Mouse (Mus musculus) frontal cortex, adult 2 months (tissue): ENCODE measurements around the gene Tlr3. TPM values are rescaled to one million over a fixed set of nuclear protein-coding genes. Genes with fewer than 3 reads are reported as not detected.

Source experiments
- DNase-seq, 2 experiments: peaks; one replicate each; pipeline ENCODE4 v3.0.0; 2022; ENCODE audit warnings: low spot score in 1 of 2; ENCODE audit errors: extremely low spot score in 1 of 2
- polyA plus RNA-seq: library from polyadenylated mRNA; depleted of rRNA; stranded (reverse); fragments of >200 nt; gene quantifications from 2 replicates; pipeline ENCODE4 v1.2.3, GENCODE M21; 2012; rRNA removed

Gene Tlr3
- 8.5 and 12.3 TPM in 2 replicates for polyA plus RNA-seq

- DNase-seq, result no peak
Observed at GRCm38 (mm10) chr8:45410882-45411281, at the start of gene Tlr3. TSS of gene Tlr3 (minus strand) at chr8:45411080.

GRCm38 (mm10) chr8:45457874-45458273 lies 47.0 kb upstream of the Tlr3 start:
- DNase-seq, result no peak

DNA sequence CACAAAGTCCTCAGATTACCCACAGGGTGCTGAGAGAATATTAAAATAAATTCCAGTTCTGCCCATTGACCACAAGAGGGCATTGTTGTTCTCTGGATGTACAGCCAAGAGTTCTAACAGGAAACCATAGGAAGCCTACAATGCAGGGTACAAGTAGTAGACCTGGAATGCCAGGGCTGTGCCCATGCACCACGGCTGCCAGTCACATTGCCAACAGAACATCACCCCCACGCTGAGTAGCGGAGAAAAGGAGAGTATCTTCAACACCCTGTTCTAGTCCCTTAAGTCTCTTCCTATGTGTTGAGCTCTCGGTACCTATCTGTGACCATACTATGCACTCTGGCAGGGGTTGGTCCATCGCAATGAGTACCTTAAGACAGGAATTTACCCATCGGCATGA lies 43.5 kb upstream of the Tlr3 start:
- peak; percentile 63 to 87 for DNase-seq

- peak in 1 of 2 experiments; percentile 45 for DNase-seq
Observed at GRCm38 (mm10) chr8:45452115-45452514, 41.2 kb upstream of the Tlr3 start.

GRCm38 (mm10) chr8:45448842-45449241 lies 38.0 kb upstream of the Tlr3 start:
- DNase-seq, result no peak

DNA sequence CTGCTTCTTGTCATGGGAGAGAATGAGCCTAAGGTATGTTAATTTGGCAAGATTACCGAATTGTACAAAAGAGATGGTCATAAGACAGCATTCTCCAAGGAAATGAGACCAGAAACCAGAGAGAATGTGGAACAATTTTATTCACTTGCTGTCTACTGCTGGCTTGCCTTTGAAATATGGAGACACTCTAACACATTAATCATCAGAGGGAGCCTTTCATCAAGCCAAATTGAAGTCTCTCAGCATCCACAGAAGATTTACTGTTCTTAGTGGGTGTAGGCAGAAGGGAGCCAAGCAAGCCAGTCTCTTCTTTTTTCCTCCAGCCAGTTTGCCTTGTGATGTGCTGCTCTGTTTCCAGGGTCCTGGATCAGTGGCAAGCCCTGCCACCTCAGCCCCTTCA lies 37.4 kb upstream of the Tlr3 start:
- DNase-seq, result peak in 1 of 2 experiments; percentile 51

- DNase-seq, result peak in 1 of 2 experiments; percentile 89
Observed at GRCm38 (mm10) chr8:45438899-45439535, 28.1 kb upstream of the Tlr3 start.

GRCm38 (mm10) chr8:45420151-45420550 lies 9.3 kb upstream of the Tlr3 start:
- no peak for DNase-seq

GRCm38 (mm10) chr8:45414965-45415364 lies 4.1 kb upstream of the Tlr3 start:
- DNase-seq, result no peak

DNA sequence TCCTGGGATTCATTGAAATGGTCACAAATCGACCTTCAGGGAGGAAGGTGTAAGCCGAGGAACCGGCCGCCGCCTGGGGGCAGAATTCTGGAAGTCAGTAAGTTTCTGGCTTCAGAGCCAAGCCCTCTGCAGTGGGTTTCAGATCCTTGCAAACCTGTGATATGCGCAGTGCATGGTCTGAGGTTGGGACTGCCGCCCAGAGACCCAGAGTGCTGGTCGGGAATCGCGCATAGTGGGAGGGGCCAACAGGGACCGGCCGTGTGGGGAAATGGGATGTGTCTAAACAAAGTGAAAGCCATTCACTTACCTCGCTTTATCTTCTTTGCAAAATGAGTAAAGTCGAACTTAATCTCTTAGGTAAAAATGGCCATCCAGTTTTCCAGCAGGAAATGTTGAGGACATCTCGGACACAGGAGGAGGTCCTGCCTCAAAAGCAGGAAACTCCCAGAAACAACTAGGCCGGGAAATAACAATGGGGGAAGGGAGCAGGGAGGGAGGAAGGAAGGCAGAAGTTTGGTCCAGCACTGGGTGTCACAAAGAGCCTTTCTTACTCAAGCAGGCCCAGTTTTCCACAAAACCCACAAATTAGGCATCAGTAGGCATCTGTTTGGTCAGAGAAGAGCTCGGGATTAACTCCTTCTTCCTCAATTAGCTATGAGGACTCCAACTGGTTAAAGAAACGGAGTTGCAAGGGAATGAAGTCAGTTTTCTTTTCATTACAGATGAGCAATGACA lies 567 bp downstream of the Tlr3 start:
- DNase-seq, result peak in 1 of 2 experiments; percentile 31

- DNase-seq, result no peak
Observed at GRCm38 (mm10) chr8:45409702-45410101, 1.2 kb downstream of the Tlr3 start.

GRCm38 (mm10) chr8:45383250-45383649 lies 27.6 kb downstream of the Tlr3 start:
- DNase-seq, result no peak

DNA sequence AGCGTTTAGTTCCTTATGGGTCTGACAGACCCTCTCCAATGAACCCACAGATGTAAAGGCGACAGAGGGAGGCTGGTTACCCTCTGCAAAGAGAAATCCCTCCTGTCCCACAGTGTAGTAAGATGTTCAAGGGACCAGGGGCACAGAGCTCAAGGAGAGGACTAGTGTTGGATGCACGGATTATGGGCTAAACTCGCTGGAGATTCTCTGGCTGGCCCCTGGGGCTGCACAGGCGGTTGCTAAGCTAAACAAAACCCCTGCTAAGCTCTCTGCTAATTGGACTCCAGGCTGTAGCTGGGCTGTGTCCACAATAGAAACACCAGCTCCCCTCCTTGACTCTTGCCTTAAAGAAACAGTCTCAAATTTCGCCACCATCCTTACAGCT lies 28.9 kb downstream of the Tlr3 start, which contains the start of gene Fam149a:
Fam149a (minus strand) TSS at position 329 of the 385 bp plus-strand sequence.
- DNase-seq, result no peak

GRCm38 (mm10) chr8:45381075-45381962 lies 29.6 kb downstream of the Tlr3 start:
- no peak for DNase-seq

- DNase-seq, result no peak
Observed at GRCm38 (mm10) chr8:45380598-45380997, 30.3 kb downstream of the Tlr3 start.

GRCm38 (mm10) chr8:45374071-45374470 lies 36.8 kb downstream of the Tlr3 start:
- DNase-seq, result no peak

- no peak for DNase-seq
Observed at GRCm38 (mm10) chr8:45367154-45367553, 43.7 kb downstream of the Tlr3 start.

DNA sequence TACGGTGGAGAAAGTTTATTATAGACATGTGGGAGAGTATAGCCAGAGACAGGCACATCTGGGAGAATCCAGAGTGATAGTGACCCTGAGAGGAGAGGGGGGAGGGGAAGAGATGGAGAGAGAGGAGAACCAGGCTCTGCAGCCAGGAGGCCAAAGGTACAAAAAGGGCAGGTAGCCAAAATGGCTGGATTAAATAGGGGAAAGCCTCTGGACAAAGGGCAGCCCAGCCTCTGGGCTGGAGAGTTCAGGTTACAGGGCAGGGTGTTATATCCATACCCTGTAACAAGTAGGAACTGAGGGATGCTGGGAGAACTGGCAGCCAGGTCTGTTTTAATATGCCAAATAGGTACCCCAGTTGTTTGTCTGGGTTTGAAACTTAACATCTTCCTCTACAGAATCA lies 47.7 kb downstream of the Tlr3 start:
- DNase-seq, result no peak

DNA sequence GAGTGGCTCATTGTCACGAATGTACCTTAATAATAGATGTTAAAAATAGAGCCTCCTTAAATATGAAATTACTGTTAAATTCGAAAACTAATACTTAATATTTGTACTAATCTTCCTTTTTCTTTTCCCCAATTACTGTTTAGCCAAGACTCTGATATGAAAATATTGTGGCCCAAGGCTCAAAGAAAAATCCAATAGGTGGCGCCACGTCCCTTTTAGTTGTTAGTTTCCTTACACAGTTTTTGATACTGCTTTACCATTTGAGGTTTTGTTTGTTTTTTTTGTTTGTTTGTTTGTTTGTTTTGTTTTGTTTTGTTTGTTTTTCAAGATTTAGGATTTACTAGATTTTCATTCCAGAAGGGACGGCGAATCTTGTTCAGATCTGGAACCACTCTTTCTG lies 48.6 kb downstream of the Tlr3 start:
- DNase-seq, result peak in 1 of 2 experiments; percentile 74

DNA sequence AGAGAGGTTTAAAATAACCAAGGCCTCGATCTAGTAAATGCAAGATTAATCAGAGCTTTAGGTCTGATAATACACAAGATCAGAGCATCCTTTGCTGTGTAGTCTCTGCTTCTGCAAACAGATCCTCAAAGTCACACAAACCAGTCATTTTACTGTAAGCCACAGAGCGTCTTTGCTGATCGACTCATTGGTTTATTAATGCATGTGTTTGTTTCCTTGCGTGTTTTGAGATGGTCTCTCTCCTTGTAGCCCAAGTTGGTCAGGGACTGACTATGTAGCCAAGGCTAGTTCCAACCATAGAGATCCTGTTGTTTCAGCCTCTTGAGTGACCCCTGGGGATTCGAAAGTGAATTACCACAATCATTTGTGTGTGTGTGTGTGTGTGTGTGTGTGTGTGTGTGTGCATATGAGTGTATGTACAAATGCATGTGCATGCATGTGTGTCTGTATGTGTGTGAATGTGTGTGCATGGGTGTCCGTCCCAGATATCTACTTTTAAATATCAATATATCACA lies 51.7 kb downstream of the Tlr3 start:
- peak in 1 of 2 experiments; percentile 22 for DNase-seq
